Mouse (Mus musculus): ENCODE data around the gene Tasp1. TPM values are rescaled to one million over a fixed set of nuclear protein-coding genes. Genes with fewer than 3 reads are reported as not detected.
"Not testable (repeated sequence)": the region's sequence is repeated elsewhere in the genome, so short reads cannot be mapped to it uniquely, and the experiment has no call there.

Tasp1 gene
- polyA plus RNA-seq, 1 experiment from 2014 or later = 20.7 TPM

GRCm38 (mm10) chr2:140037459-140037858 lies 29.1 kb downstream of the Tasp1 start:
- H3K9me3 ChIP-seq = no peaks in the 10 kb centered on the region
- WGBS = 90% methylated on average over 2 of the region's 2 CpGs
- no peaks in the 10 kb centered on the region for H3K27me3 ChIP-seq (replicated peaks; ENCODE audit: low read depth, poor library complexity, severe bottlenecking)
- no peaks in the 10 kb centered on the region for H3K4me1 ChIP-seq
- H3K27ac ChIP-seq (replicated peaks) = no peak overlapping the region
- no peak overlapping the region for H3K4me3 ChIP-seq
- DNase-seq (ENCODE audit: low spot score) = no peak
- peaks cover 26% of the 10 kb centered on the region for H3K36me3 ChIP-seq (replicated peaks)

- Histone ChIP-seq H3K27ac (replicated peaks) (no peak overlapping the region), H3K4me3 (no peak overlapping the region)
- no peak for DNase-seq (ENCODE audit: low spot score)
Measured at GRCm38 (mm10) chr2:140036854-140037253, 29.8 kb downstream of the Tasp1 start.

GRCm38 (mm10) chr2:140024937-140025336 lies 41.7 kb downstream of the Tasp1 start:
- Histone ChIP-seq H3K4me1 (no peaks in the 10 kb centered on the region), H3K9me3 (no peaks in the 10 kb centered on the region), H3K27ac (replicated peaks) (no peak overlapping the region), H3K4me3 (no peak overlapping the region), H3K36me3 (replicated peaks) (peaks cover 21% of the 10 kb centered on the region), H3K27me3 (replicated peaks; ENCODE audit: low read depth, poor library complexity, severe bottlenecking) (no peaks in the 10 kb centered on the region)
- no peak for DNase-seq (ENCODE audit: low spot score)
- 80% methylated on average over 4 of the region's 4 CpGs for WGBS

More at GRCm38 (mm10) chr2:140036854-140037253, 29.8 kb downstream of the Tasp1 start:
- no peaks in the 10 kb centered on the region for H3K27me3 ChIP-seq (replicated peaks; ENCODE audit: low read depth, poor library complexity, severe bottlenecking)
- H3K4me1 ChIP-seq = no peaks in the 10 kb centered on the region
- H3K9me3 ChIP-seq = no peaks in the 10 kb centered on the region
- H3K36me3 ChIP-seq (replicated peaks) = peaks cover 26% of the 10 kb centered on the region

GRCm38 (mm10) chr2:140007406-140007805 lies 59.2 kb downstream of the Tasp1 start:
- WGBS = 96% methylated on average over 3 of the region's 3 CpGs
- no peak for DNase-seq (ENCODE audit: low spot score)
- Histone ChIP-seq H3K9me3 (no peaks in the 10 kb centered on the region), H3K27me3 (replicated peaks; ENCODE audit: low read depth, poor library complexity, severe bottlenecking) (no peaks in the 10 kb centered on the region), H3K4me3 (no peak overlapping the region), H3K27ac (replicated peaks) (no peak overlapping the region), H3K4me1 (no peaks in the 10 kb centered on the region), H3K36me3 (replicated peaks) (peaks cover 3% of the 10 kb centered on the region; the same call in 1 of the 2 replicates)

- Histone ChIP-seq H3K36me3 (replicated peaks) (peaks cover 4% of the 10 kb centered on the region; the same call in 1 of the 2 replicates), H3K27me3 (replicated peaks; ENCODE audit: low read depth, poor library complexity, severe bottlenecking) (no peaks in the 10 kb centered on the region), H3K27ac (replicated peaks) (no peak overlapping the region), H3K4me3 (no peak overlapping the region), H3K4me1 (no peaks in the 10 kb centered on the region), H3K9me3 (no peaks in the 10 kb centered on the region)
- no peak for DNase-seq (ENCODE audit: low spot score)
- 94% methylated on average over 2 of the region's 2 CpGs for WGBS
Measured at GRCm38 (mm10) chr2:139998170-139998569, 68.4 kb downstream of the Tasp1 start.

GRCm38 (mm10) chr2:139989907-139990306 lies 76.7 kb downstream of the Tasp1 start:
- peaks cover 16% of the 10 kb centered on the region for H3K36me3 ChIP-seq (replicated peaks)
- 97% methylated on average over 1 of the region's 1 CpGs for WGBS
- not testable (repeated sequence) for H3K4me1 ChIP-seq; H3K27ac ChIP-seq (replicated peaks); H3K27me3 ChIP-seq (replicated peaks; ENCODE audit: low read depth, poor library complexity, severe bottlenecking); H3K9me3 ChIP-seq; H3K4me3 ChIP-seq; DNase-seq (ENCODE audit: low spot score)

- WGBS = 76% methylated on average over 2 of the region's 2 CpGs
- H3K36me3 ChIP-seq (replicated peaks) = no peaks in the 10 kb centered on the region
Measured at GRCm38 (mm10) chr2:139967451-139967850, 99.2 kb downstream of the Tasp1 start.

GRCm38 (mm10) chr2:139966288-139966687 lies 100.3 kb downstream of the Tasp1 start:
- H3K9me3 ChIP-seq = no peaks in the 10 kb centered on the region
- no peaks in the 10 kb centered on the region for H3K36me3 ChIP-seq (replicated peaks)
- DNase-seq (ENCODE audit: low spot score) = peak; percentile 67
- H3K4me1 ChIP-seq = no peaks in the 10 kb centered on the region
- H3K4me3 ChIP-seq = no peak overlapping the region
- H3K27ac ChIP-seq (replicated peaks) = no peak overlapping the region
- 58% methylated on average over 3 of the region's 3 CpGs for WGBS
- no peaks in the 10 kb centered on the region for H3K27me3 ChIP-seq (replicated peaks; ENCODE audit: low read depth, poor library complexity, severe bottlenecking)

More at GRCm38 (mm10) chr2:139967451-139967850, 99.2 kb downstream of the Tasp1 start:
- no peaks in the 10 kb centered on the region for H3K27me3 ChIP-seq (replicated peaks; ENCODE audit: low read depth, poor library complexity, severe bottlenecking)
- no peaks in the 10 kb centered on the region for H3K4me1 ChIP-seq
- no peaks in the 10 kb centered on the region for H3K9me3 ChIP-seq
- DNase-seq (ENCODE audit: low spot score) = no peak
- H3K4me3 ChIP-seq = no peak overlapping the region
- no peak overlapping the region for H3K27ac ChIP-seq (replicated peaks)

GRCm38 (mm10) chr2:139948843-139949242 lies 117.8 kb downstream of the Tasp1 start:
- no peaks in the 10 kb centered on the region for H3K9me3 ChIP-seq
- no peaks in the 10 kb centered on the region for H3K36me3 ChIP-seq (replicated peaks)
- DNase-seq (ENCODE audit: low spot score) = no peak
- H3K27ac ChIP-seq (replicated peaks) = peak overlapping the region; percentile 35; the same call in 1 of the 2 replicates
- no peak overlapping the region for H3K4me3 ChIP-seq
- 69% methylated on average over 1 of the region's 1 CpGs for WGBS
- H3K27me3 ChIP-seq (replicated peaks; ENCODE audit: low read depth, poor library complexity, severe bottlenecking) = no peaks in the 10 kb centered on the region
- H3K4me1 ChIP-seq = no peaks in the 10 kb centered on the region

- 61% methylated on average over 2 of the region's 2 CpGs for WGBS
- H3K36me3 ChIP-seq (replicated peaks) = peaks cover 8% of the 10 kb centered on the region
- no peaks in the 10 kb centered on the region for H3K9me3 ChIP-seq
- H3K4me1 ChIP-seq = peaks cover 16% of the 10 kb centered on the region
- no peaks in the 10 kb centered on the region for H3K27me3 ChIP-seq (replicated peaks; ENCODE audit: low read depth, poor library complexity, severe bottlenecking)
- H3K4me3 ChIP-seq = no peak overlapping the region
- no peak for DNase-seq (ENCODE audit: low spot score)
- no peak overlapping the region for H3K27ac ChIP-seq (replicated peaks)
Measured at GRCm38 (mm10) chr2:139937581-139937980, 129.0 kb downstream of the Tasp1 start.

GRCm38 (mm10) chr2:139934577-139934976 lies 132.0 kb downstream of the Tasp1 start:
- peak overlapping the region; percentile 67 for H3K27ac ChIP-seq (replicated peaks)
- H3K36me3 ChIP-seq (replicated peaks) = no peaks in the 10 kb centered on the region; the same call in 1 of the 2 replicates
- DNase-seq (ENCODE audit: low spot score) = peak; percentile 66
- H3K4me1 ChIP-seq = peaks cover 19% of the 10 kb centered on the region
- WGBS = 34% methylated on average over 10 of the region's 10 CpGs
- no peaks in the 10 kb centered on the region for H3K9me3 ChIP-seq
- H3K4me3 ChIP-seq = no peak overlapping the region
- no peaks in the 10 kb centered on the region for H3K27me3 ChIP-seq (replicated peaks; ENCODE audit: low read depth, poor library complexity, severe bottlenecking)

GRCm38 (mm10) chr2:139934033-139934572 lies 132.5 kb downstream of the Tasp1 start:
- no peak for DNase-seq (ENCODE audit: low spot score)
- no peak overlapping the region for H3K4me3 ChIP-seq

GRCm38 (mm10) chr2:139932211-139932610 lies 134.4 kb downstream of the Tasp1 start:
- Histone ChIP-seq H3K36me3 (replicated peaks) (no peaks in the 10 kb centered on the region; the same call in 1 of the 2 replicates), H3K9me3 (no peaks in the 10 kb centered on the region), H3K27ac (replicated peaks) (no peak overlapping the region), H3K27me3 (replicated peaks; ENCODE audit: low read depth, poor library complexity, severe bottlenecking) (no peaks in the 10 kb centered on the region), H3K4me1 (peaks cover 17% of the 10 kb centered on the region), H3K4me3 (no peak overlapping the region)
- no peak for DNase-seq (ENCODE audit: low spot score)
- WGBS = 85% methylated on average over 2 of the region's 2 CpGs

More at GRCm38 (mm10) chr2:139934033-139934572, 132.5 kb downstream of the Tasp1 start:
- Histone ChIP-seq H3K9me3 (no peaks in the 10 kb centered on the region), H3K4me1 (peaks cover 19% of the 10 kb centered on the region), H3K27me3 (replicated peaks; ENCODE audit: low read depth, poor library complexity, severe bottlenecking) (no peaks in the 10 kb centered on the region), H3K27ac (replicated peaks) (0 out of 2 replicates have a peak overlapping the region, but pooled peaks have one; percentile 10), H3K36me3 (replicated peaks) (no peaks in the 10 kb centered on the region; the same call in 1 of the 2 replicates)
- WGBS = 79% methylated on average over 4 of the region's 4 CpGs
